Mouse (Mus musculus): ENCODE results near the gene Atp5mpl.
A peak's percentile ranks its signal among the peaks of the same experiment; 100 is the strongest.

Gene Atp5mpl

GRCm38 (mm10) chr12:111966683-111967173, at the start of gene Atp5mpl:
Gene Atp5mpl, minus strand, starts transcription at chr12:111966977.
- DNase-seq (ENCODE audit: extremely low spot score, low spot score) = peak; percentile 99

GRCm38 (mm10) chr12:112016346-112016745, 49.6 kb upstream of the Atp5mpl start:
- no peak for DNase-seq (ENCODE audit: extremely low spot score, low spot score)

GRCm38 (mm10) chr12:112013271-112013801, 46.6 kb upstream of the Atp5mpl start:
- DNase-seq (ENCODE audit: extremely low spot score, low spot score) = peak; percentile 47

- peak; percentile 65 for DNase-seq (ENCODE audit: extremely low spot score, low spot score)
These were observed 45.9 kb upstream of the Atp5mpl start for GRCm38 (mm10) chr12:112012511-112013270.

GRCm38 (mm10) chr12:112001223-112001622, 34.4 kb upstream of the Atp5mpl start:
- DNase-seq (ENCODE audit: extremely low spot score, low spot score) = peak; percentile 60

GRCm38 (mm10) chr12:111999735-112000134, 33.0 kb upstream of the Atp5mpl start:
- no peak for DNase-seq (ENCODE audit: extremely low spot score, low spot score)

GRCm38 (mm10) chr12:111995161-111995560, 28.4 kb upstream of the Atp5mpl start:
- DNase-seq (ENCODE audit: extremely low spot score, low spot score) = no peak

- DNase-seq (ENCODE audit: extremely low spot score, low spot score) = no peak
These were observed 25.8 kb upstream of the Atp5mpl start for GRCm38 (mm10) chr12:111992626-111993025.

GRCm38 (mm10) chr12:111986756-111987155, 20.0 kb upstream of the Atp5mpl start:
- no peak for DNase-seq (ENCODE audit: extremely low spot score, low spot score)

GRCm38 (mm10) chr12:111983165-111983564, 16.4 kb upstream of the Atp5mpl start:
- no peak for DNase-seq (ENCODE audit: extremely low spot score, low spot score)

- DNase-seq (ENCODE audit: extremely low spot score, low spot score) = no peak
These were observed 15.1 kb upstream of the Atp5mpl start for GRCm38 (mm10) chr12:111981831-111982230.

GRCm38 (mm10) chr12:111980887-111981367, 14.2 kb upstream of the Atp5mpl start, which contains the start of gene Rd3l:
Gene Rd3l, minus strand, starts transcription at chr12:111981317.
- DNase-seq (ENCODE audit: extremely low spot score, low spot score) = no peak

- no peak for DNase-seq (ENCODE audit: extremely low spot score, low spot score)
These were observed 11.5 kb upstream of the Atp5mpl start for GRCm38 (mm10) chr12:111978274-111978673.

- no peak for DNase-seq (ENCODE audit: extremely low spot score, low spot score)
These were observed 10.4 kb upstream of the Atp5mpl start for GRCm38 (mm10) chr12:111977138-111977537.

GRCm38 (mm10) chr12:111974578-111974977, 7.8 kb upstream of the Atp5mpl start:
- DNase-seq (ENCODE audit: extremely low spot score, low spot score) = no peak

GRCm38 (mm10) chr12:111972504-111972903, 5.7 kb upstream of the Atp5mpl start:
- no peak for DNase-seq (ENCODE audit: extremely low spot score, low spot score)

- no peak for DNase-seq (ENCODE audit: extremely low spot score, low spot score)
These were observed 4.5 kb upstream of the Atp5mpl start, which contains the start of gene Tdrd9 for GRCm38 (mm10) chr12:111971231-111971686. Gene Tdrd9, plus strand, starts transcription at chr12:111971559.

GRCm38 (mm10) chr12:111970085-111970484, 3.3 kb upstream of the Atp5mpl start:
- DNase-seq (ENCODE audit: extremely low spot score, low spot score) = no peak

- DNase-seq (ENCODE audit: extremely low spot score, low spot score) = no peak
These were observed 3.4 kb downstream of the Atp5mpl start for GRCm38 (mm10) chr12:111963339-111963738.

- peak; percentile 62 for DNase-seq (ENCODE audit: extremely low spot score, low spot score)
These were observed 8.5 kb downstream of the Atp5mpl start for GRCm38 (mm10) chr12:111958101-111958865.

- no peak for DNase-seq (ENCODE audit: extremely low spot score, low spot score)
These were observed 10.6 kb downstream of the Atp5mpl start for GRCm38 (mm10) chr12:111956173-111956572.

GRCm38 (mm10) chr12:111951701-111952100, 15.1 kb downstream of the Atp5mpl start:
- DNase-seq (ENCODE audit: extremely low spot score, low spot score) = no peak

All from neural tube, embryonic 10.5 days (tissue).